Mouse (Mus musculus) kidney, postnatal 0 days (tissue): ENCODE measurements at regions not wholly inside any gene's neighbourhood (a gene's known extent, or its start where the extent isn't known, plus 50 kb on each side); places are given as distances from the start of the nearest gene placed in this dataset.
A peak's percentile ranks its signal among the peaks of the same experiment; 100 is the strongest.

Experiments
- ATAC-seq: fragments of 200-750 bp; cut with Nextera tagmentation; replicated peaks from 2 replicates; pipeline ENCODE4 v1.8.0; 2017; ENCODE audit warnings: low read depth, moderate number of reproducible peaks, moderate TSS enrichment, moderate library complexity; ENCODE audit not compliant: low FRiP score
- DNase-seq: peaks from one replicate; pipeline ENCODE4 v3.0.0-alpha.2; 2016; ENCODE audit warnings: low spot score
- H3K27ac ChIP-seq: fragments of 300-500 bp; sonication (generic); 2 replicates; pipeline ENCODE4 v1.5.1; 2014; ENCODE audit warnings: mild to moderate bottlenecking
- H3K27me3 ChIP-seq: fragments of 300-500 bp; sonication (generic); 2 replicates; pipeline ENCODE4 v1.6.1; 2014; ENCODE audit warnings: low read length, mixed read lengths; ENCODE audit not compliant: insufficient read depth
- H3K36me3 ChIP-seq: fragments of 300-500 bp; sonication (generic); 2 replicates; pipeline ENCODE4 v1.6.1; 2014; ENCODE audit warnings: low read length, mixed read lengths; ENCODE audit not compliant: insufficient read depth
- H3K4me1 ChIP-seq: fragments of 300-500 bp; sonication (generic); replicated peaks from 2 replicates; pipeline ENCODE4 v1.6.1; 2014; ENCODE audit warnings: antibody characterized with exemption, low read length, mixed read lengths; ENCODE audit not compliant: insufficient read depth
- H3K4me2 ChIP-seq: fragments of 300-500 bp; sonication (generic); 2 replicates; pipeline ENCODE4 v1.6.1; 2014; ENCODE audit warnings: mild to moderate bottlenecking, low read length, moderate library complexity, mixed read lengths
- H3K4me3 ChIP-seq: fragments of 300-500 bp; sonication (generic); replicated peaks from 2 replicates; pipeline ENCODE4 v1.5.1; 2014; ENCODE audit warnings: low read depth, low read length
- H3K9ac ChIP-seq: fragments of 300-500 bp; sonication (generic); 2 replicates; pipeline ENCODE4 v1.6.1; 2014; ENCODE audit warnings: low read depth, low read length
- H3K9me3 ChIP-seq: fragments of 300-500 bp; sonication (generic); replicated peaks from 2 replicates; pipeline ENCODE4 v1.6.1; 2016; ENCODE audit warnings: low read length, inconsistent platforms, mixed read lengths
- CTCF ChIP-seq: IDR thresholded peaks from 2 replicates; pipeline ENCODE4 v1.5.1; 2016; ENCODE audit warnings: antibody characterized with exemption, low read depth, mild to moderate bottlenecking, moderate library complexity
- WGBS: fragments of 180-500 bp; shearing (Covaris S2); extraction: QIAGEN DNeasy Blood & Tissue Kit; methylation state at CpG from one replicate; pipeline ENCODE4 v1.1.7; 2014; 5-methylcytosine and 5-hydroxymethylcytosine counted together

GRCm38 (mm10) chr4:9080821-9081493 is 842.1 kb upstream of the Car8 start:
- no peaks in the 10 kb centered on the region for H3K36me3 ChIP-seq
- no peaks in the 10 kb centered on the region for H3K4me1 ChIP-seq
- WGBS: 75% methylated on average over 15 of the region's 15 CpGs
- H3K27me3 ChIP-seq: no peaks in the 10 kb centered on the region
- H3K9me3 ChIP-seq: no peaks in the 10 kb centered on the region
- no peak overlapping the region for H3K4me2 ChIP-seq
- H3K27ac ChIP-seq: no peak overlapping the region
- no peak overlapping the region for H3K9ac ChIP-seq
- H3K4me3 ChIP-seq: no peak overlapping the region
- ATAC-seq (no peak), DNase-seq (no peak)
- TF ChIP-seq CTCF: no peak

GRCm38 (mm10) chr4:9079828-9080245 is 841.0 kb upstream of the Car8 start:
- TF ChIP-seq CTCF: no peak
- Histone ChIP-seq H3K27ac (no peak overlapping the region), H3K9ac (no peak overlapping the region), H3K4me2 (no peak overlapping the region), H3K9me3 (no peaks in the 10 kb centered on the region), H3K4me3 (no peak overlapping the region), H3K36me3 (no peaks in the 10 kb centered on the region), H3K27me3 (no peaks in the 10 kb centered on the region), H3K4me1 (no peaks in the 10 kb centered on the region)
- WGBS: 28% methylated on average over 4 of the region's 4 CpGs
- DNase-seq (peak; percentile 81), ATAC-seq (peak; percentile 68)

GRCm38 (mm10) chr4:9074447-9074846 is 835.6 kb upstream of the Car8 start:
- no peaks in the 10 kb centered on the region for H3K36me3 ChIP-seq
- TF ChIP-seq CTCF: no peak
- H3K4me1 ChIP-seq: no peaks in the 10 kb centered on the region
- H3K4me3 ChIP-seq: no peak overlapping the region
- ATAC-seq: no peak; the same call in 1 of the 2 replicates
- 49% methylated on average over 2 of the region's 2 CpGs for WGBS
- H3K27me3 ChIP-seq: no peaks in the 10 kb centered on the region
- no peaks in the 10 kb centered on the region for H3K9me3 ChIP-seq
- H3K27ac ChIP-seq: no peak overlapping the region
- H3K4me2 ChIP-seq: no peak overlapping the region
- no peak overlapping the region for H3K9ac ChIP-seq
- DNase-seq: no peak

GRCm38 (mm10) chr4:9073736-9074428 is 835.0 kb upstream of the Car8 start:
- Histone ChIP-seq H3K27ac (no peak overlapping the region), H3K9me3 (no peaks in the 10 kb centered on the region), H3K27me3 (no peaks in the 10 kb centered on the region), H3K36me3 (no peaks in the 10 kb centered on the region), H3K4me3 (no peak overlapping the region), H3K9ac (no peak overlapping the region), H3K4me1 (no peaks in the 10 kb centered on the region), H3K4me2 (no peak overlapping the region)
- DNase-seq (peak; percentile 28), ATAC-seq (peak; percentile 88)
- no peak for TF ChIP-seq CTCF
- WGBS: 42% methylated on average over 8 of the region's 8 CpGs

GRCm38 (mm10) chr4:9072321-9072720 is 833.5 kb upstream of the Car8 start:
- 62% methylated on average over 5 of the region's 5 CpGs for WGBS
- no peak for DNase-seq
- Histone ChIP-seq H3K27me3 (no peaks in the 10 kb centered on the region), H3K27ac (no peak overlapping the region), H3K4me3 (no peak overlapping the region), H3K9ac (no peak overlapping the region), H3K4me2 (no peak overlapping the region), H3K4me1 (no peaks in the 10 kb centered on the region), H3K36me3 (no peaks in the 10 kb centered on the region), H3K9me3 (no peaks in the 10 kb centered on the region)
- no peak for ATAC-seq
- no peak for TF ChIP-seq CTCF

GRCm38 (mm10) chr4:9067874-9068273 is 829.0 kb upstream of the Car8 start:
- no peak for TF ChIP-seq CTCF
- Histone ChIP-seq H3K27me3 (no peaks in the 10 kb centered on the region), H3K9ac (no peak overlapping the region), H3K4me1 (no peaks in the 10 kb centered on the region), H3K27ac (no peak overlapping the region), H3K4me2 (no peak overlapping the region), H3K36me3 (no peaks in the 10 kb centered on the region), H3K9me3 (no peaks in the 10 kb centered on the region), H3K4me3 (no peak overlapping the region)
- DNase-seq (peak; percentile 25), ATAC-seq (no peak)
- 78% methylated on average over 2 of the region's 2 CpGs for WGBS
